Mouse (Mus musculus): Measurements from ENCODE around the gene Gm19345. TPM values are rescaled to one million over a fixed set of nuclear protein-coding genes. Genes with fewer than 3 reads are reported as not detected.
A peak's percentile ranks its signal among the peaks of the same experiment; 100 is the strongest.

Gene Gm19345
- total RNA-seq (2021), result 10 to 100 TPM; 14.8 to 15.9 TPM

DNA sequence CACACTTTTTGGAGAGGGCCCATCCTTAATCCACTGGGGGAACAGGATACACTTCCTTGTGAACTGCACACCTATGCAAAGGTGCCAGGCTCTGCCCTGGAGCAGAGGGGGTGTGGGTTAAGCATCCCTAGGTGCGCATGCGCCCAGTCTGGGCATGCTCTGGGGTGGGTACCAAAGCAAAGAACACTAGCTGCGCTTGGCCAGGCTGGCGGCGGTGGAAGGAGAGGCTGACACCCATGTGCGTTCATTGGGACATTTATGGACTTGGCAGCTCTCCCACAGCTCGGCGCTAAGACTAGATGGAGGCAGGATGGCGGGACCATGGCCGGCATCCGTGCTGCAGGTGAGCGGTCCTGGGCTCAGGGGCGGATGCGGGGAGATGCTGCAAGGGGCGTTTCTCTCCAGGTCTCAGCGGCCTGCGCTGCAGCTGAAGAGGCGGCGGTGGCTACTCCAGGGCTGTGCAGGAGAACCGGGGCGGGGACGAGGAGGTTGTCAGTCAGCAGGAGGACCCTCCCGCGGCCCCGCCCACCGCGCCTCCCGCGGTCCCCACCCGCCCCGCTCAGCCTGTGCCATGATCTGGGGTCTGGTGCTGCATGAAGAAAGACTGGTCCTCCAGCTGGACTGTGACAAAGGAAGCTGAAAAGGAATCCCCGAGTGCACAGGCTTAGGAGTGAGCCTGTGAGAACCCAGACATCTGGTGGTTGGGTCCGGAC, at the start of gene Gm19345:
TSS of gene Gm19345 (plus strand) at position 146 of the 713 bp plus-strand sequence.
- intact Hi-C loops (cut with DNase I), result no loop called here

DNA sequence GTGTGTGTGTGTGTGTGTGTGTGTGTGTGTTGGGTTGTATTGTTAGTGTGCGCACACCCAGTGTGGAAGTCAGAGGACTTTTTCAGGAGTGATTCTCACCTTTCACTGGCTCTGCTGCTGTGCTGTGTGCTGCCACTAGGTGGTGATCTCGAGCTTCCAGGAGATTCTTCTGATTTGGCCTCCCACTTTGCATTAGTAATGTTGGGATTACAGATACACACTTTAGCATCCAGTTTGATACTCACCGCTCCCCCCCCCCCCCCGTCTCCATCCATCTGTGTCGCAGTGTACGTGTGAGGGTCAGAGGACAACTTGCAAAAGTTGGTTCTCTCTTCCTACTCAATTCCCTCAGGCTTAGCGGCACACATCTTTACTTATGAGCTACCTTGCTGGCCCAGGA, 48.8 kb upstream of the Gm19345 start:
- DNase-seq, result peak; percentile 50
- intact Hi-C loops (cut with DNase I), result no loop called here

More for the DNA sequence above, at the start of gene Gm19345:
- peak; percentile 17 for DNase-seq

DNA sequence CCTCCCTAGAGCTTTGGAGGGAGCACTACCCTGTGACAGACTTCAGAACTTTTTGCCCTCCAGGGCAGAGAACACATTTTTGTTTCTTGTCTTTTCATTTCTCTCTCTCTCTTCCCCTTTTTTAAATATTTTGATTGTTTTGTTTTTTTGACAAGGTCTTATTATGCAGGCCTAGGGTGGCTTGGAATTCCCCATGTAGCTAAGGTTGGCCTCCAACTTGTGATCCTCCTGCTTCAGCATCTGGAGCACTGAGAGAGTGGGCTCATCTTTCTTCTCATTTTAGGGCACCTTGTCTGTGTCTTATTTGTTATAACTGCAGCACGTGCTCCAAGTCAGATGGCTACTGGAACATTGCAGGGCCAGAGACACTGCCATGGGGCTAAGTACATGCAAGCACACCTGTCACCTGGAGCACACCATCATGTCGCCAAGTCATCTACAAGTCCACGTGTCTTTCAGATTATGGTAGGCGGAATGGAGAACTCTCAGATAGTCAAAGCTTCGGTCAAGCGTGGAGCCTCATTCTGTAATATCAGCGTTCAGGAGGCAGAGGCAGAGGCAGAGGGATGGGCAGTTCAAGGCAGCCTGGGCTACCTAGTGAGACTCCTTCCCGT, 45.3 kb upstream of the Gm19345 start:
- DNase-seq, result no peak
- intact Hi-C loops (cut with DNase I), result no loop called here

DNA sequence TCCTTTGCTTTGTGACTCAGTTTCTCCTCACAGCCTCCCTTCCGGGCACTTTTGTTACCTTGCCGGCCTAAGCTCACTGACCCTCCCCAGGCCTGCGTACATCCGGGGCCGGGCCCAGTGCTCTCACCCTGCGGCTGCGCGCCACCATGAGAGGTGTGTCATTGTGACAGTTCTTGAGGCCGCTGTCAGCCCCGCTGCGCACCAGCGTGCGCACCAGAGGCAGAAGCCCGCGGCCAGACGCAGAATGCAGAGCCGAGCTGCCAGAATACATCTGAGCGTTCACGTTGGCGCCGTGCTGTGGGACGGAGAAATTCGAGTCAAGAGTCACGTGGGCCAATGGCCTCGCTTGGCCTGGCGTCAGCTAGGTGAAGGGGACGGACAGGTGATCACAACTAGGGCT, 42.4 kb upstream of the Gm19345 start:
- DNase-seq, result no peak
- intact Hi-C loops (cut with DNase I), result no loop called here

DNA sequence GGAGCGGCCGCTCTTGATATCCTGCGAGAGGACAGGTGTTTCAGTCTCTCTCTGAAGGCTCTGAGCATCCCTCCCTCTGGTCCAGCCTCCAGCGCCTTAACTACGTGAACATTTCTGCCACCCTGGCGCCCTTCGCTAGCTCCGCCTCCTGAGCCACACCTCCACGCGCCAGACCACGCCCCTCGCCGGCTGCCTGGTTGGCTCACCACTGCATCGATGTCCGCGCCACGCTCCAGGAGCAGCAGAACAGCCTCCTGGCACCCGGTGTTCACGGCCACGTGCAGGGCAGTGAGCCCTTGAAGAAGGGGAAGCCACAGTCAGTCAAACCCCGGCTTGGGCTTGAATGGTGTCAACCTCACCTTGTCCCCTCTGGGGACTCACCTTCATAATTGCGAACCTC, 40.7 kb upstream of the Gm19345 start:
- intact Hi-C loops (cut with DNase I), result no loop called here
- DNase-seq, result peak; percentile 55

DNA sequence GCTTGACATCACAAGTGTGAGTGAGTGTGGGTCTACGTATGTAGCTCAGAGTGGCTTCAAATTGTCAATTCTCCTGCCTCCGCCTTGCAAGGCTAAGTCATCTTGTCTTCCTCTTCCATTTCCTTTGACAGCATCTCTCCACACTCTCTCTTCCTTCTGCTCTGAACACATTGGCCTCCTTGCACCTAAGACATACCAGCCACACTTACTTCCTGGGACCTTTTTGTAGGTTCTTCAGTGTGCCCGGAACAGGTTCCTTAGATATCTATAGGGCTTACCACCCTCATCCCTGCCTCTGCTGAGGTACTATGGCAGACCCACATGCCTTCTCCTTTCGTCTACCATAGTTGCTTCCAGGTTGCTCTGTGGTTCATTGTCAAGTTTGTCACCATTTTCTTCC, 38.6 kb upstream of the Gm19345 start:
- DNase-seq, result no peak
- intact Hi-C loops (cut with DNase I), result no loop called here

DNA sequence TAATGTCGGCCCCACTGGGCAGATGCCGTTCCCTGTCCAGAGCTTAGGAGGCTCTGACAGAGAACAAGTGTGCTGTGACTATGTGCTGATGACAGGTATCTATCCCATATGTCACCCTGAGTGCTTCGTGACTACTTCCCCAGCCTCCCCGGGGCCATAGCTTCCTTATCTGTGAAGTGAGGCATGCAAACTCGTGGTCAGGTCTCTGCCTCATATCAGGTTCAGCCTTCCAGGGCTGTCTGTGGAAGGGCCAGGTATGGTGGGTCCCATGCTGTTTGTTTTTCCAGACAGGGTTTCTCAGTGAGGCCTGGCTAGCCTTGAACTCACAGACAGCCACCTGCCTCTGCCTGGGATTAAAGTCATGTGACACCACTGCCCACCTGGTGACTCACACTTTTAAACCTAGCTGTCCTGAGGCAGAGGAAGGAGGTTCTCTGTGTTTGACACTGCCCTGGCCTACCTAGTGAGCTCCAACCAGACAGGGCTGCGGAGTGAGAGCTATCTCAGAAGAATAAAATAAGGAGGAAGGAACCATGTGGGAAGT, 38.2 kb upstream of the Gm19345 start:
- intact Hi-C loops (cut with DNase I), result no loop called here
- no peak for DNase-seq

DNA sequence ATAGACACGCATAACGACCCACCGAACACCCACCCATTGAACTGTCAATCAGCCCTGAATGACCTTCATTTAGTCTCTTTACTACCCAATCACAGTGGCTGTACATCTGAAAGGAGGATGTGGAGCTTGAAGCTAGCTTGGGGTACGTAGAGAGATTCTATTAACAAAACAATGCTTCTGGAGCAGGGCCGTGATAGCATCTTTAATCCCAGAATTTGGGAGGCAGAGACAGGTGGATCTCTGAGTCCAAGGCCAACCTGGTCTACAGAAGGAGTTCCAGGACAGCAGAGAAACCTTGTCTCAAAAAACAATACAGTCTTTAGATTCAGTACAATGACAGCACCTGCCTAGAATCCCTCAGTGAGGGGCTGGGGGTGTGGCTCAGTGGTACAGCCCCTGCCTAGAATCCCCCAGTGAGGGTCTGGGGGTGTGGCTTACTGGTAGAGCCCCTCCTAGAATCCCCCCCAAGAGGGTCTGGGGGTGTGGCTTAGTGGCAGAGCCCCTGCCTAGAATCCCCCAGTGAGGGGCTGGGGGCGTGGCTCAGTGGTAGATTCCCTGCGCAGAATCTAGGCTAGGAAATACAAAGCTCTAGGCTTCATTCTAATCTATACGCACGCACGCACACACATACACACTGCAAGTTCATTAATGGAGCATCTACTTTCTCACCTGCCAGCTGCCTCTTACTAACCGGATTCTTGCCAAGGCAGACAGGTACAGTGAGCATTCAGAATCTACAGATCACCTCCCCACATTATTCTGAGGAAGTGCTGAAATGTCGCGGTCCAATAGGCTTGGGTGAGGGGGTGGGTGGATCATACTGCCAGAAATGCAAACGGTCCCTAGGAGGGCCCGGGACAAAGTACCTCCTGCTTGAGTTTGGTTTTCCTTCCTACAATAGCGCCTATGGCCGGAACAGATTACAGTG, 36.2 kb upstream of the Gm19345 start:
- intact Hi-C loops (cut with DNase I), result no loop called here
- no peak for DNase-seq

DNA sequence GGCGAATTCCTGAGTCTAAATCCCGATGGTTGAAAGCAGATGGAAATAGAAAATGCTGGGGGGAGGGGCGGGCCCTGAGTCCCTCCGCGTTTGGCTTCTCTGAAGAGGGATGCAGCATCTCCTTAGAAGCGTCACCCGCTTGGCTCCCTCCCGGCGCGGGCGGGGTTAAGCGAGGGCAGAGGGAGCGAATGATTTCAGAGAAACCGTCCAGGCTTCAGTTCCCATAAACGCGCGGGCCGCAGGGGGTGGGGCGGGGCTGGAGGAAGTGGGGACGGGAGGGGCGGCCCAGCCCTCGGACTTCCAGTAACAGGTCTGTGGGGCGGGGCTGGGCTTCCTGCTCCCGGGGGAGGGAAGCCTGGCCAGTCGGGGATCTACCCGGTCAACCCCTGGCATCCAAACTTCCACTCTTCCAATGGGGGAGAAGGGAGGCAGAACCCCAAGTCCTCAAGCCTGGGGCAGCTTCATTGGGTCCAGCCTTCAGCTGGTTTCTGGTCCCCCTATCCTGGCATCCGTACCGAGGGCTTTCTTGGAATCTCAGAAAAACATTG, 35.5 kb upstream of the Gm19345 start:
- DNase-seq, result peak; percentile 50
- intact Hi-C loops (cut with DNase I), result no loop called here

DNA sequence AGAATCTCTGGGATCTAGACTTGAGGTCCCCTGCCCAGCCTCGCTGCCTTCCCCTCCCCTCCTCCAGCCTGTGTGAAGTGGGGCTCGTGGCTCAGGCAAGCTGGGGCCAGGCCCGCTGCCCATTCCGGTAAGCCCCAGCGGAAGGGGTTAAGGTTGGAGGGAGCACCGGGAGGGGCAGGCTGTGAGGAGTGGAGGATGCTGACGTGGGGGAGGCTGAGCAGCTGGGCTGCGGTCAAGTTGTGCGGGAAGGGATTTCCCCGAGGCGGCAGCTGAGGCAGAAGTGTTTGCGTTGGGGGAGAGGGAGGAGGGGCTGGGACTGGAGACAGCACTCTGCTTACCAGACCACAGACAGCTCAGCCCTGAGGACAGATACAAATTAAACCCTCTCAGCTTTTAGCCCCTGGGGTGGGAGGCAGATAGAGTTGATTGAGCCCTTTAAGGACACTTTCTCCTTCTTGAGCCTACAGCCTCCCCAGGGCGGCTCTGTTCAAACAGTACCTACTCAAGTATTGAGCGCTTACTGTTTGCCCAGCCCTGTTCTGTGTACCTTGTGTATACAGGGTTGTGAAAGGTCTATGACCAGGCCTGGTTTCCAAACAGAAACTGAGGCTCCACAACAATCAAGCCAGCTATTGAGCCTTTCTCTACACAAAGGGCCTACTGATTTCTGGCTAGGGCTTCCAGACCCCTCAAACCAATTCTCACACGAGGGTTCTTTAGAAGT, 34.3 kb upstream of the Gm19345 start:
- DNase-seq, result no peak
- intact Hi-C loops (cut with DNase I), result no loop called here

DNA sequence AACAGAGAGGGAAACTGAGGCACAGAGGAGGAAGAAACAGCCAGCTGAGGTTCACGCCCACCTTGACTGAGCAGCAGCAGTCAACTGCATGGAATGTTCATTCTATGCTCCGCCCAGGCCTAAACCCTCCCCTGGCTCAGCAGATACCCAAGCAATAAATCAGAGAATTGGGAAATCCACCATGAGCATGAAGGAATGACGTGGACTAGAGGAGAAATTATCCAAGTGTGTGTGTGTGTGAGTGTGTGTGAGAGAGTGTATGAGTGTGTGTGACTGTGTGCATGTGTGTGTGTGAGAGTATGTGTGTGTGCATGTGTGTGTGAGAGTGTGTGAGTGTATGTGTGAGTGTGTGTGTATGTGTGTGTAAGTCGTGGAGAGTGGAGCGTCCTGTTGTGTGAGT, 33.4 kb upstream of the Gm19345 start:
- DNase-seq, result no peak
- intact Hi-C loops (cut with DNase I), result no loop called here

DNA sequence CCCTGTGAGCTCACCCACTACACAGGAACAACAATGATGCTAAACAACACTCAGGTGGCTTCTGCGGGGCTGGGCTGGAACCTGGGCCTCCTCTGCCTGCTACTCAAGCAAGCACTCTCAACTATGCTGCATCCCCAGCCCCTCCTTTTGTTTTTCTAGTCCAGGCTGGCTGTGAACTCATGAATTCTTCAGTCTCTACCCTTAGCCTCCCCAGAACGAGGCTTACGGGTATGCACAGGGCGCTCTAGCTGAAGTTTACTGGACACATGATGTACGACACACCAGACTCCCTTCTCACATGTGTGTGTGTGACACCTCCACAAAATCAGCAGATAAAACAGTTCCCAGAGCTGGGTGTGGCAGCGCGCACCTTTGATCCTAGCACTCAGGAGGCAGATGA, 32.9 kb upstream of the Gm19345 start:
- DNase-seq, result no peak
- intact Hi-C loops (cut with DNase I), result no loop called here

DNA sequence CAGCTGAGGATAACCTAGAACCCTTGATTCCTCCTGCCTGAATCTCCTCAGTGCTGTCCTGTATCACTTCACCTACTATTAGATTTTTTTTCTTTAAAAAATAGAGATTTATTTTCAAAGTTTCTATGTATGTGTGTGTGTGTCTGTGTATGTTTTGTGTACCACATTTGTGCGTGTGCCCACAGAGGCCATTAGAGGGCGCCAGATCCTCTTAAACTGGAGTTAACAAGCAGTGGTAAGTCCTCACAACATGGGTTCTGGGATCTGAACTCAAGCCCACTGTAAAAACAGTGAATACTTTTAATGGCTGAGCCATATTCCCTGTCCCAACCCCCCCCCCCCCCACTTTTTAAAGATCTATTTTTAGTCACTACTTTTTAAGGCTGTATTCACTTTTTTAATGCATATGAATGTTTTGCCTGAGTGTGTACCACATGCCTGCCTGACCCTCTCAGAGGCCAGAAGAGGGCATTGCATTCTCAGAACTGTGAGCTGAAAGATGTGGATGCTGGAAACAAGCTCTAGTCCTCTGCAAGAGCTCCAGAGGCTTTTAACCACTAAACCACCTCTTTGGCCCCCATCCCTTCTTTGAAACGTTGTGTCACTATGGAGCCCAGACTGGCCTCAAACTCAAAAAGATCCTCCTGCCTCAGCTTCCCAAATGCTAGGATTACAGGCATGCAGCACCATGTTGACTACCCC, 31.3 kb upstream of the Gm19345 start:
- no peak for DNase-seq
- intact Hi-C loops (cut with DNase I), result no loop called here

DNA sequence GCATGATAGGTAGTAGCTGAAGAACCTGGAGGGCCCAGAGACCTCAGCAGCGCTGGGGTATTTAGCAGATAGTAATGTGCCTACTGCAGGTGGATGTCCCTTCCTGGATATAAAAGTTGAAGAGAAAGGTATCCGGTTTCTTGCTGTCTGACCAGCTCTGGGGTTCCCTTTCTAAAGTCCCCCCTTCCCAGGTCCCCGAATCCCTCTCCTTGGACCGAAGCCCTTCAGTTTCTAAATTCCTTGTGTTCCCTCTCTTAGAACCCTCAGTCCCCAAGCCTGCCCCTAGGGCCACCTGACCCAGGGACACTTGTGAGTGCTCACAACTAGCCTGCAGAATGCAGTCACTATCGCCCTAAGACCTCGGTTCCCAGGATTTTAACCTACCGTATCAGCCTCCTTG, 30.2 kb upstream of the Gm19345 start:
- intact Hi-C loops (cut with DNase I), result no loop called here
- no peak for DNase-seq

DNA sequence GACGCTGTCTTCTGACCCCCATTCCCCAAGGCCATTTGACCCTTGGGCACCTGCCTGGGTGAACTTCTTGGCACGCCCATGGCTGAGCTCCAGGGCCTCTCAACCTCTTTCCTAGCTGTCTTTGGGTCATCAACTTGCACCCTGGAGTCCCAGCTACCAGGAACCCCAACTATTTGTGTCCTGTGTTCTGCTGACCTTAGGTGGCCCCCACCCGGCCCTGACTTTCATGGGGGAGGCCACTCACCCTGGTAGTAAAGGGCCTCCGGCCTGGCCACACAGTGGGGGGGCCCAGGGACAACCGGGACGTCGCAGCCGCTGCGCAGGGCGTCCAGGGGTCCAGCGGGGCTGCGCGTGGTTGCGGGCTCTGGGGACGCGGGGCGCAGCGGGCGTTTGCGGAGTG, 29.6 kb upstream of the Gm19345 start:
- intact Hi-C loops (cut with DNase I), result no loop called here
- no peak for DNase-seq

DNA sequence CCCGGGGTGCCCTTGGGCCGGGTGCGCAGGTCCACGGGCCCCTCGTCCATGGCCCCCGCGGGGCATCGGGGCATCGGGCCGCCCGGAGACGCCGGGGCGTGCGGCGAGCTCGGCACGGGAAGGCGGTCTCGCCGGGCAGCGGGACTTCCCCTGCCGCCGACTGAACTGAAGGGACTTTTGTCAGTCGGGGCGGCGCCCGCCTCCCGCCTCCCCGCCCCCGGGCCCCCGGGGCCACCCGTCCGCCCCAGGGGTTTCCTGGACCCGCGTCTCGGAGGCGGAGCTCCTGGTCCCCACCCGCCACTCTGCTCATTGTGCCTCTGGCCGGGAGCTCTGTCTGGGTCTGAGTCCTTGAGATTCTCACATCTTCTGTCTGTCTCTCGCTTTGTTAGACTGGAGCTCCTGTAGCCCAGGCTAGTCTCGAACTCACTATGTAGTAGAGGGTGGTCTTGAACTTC, 29.2 kb upstream of the Gm19345 start, which contains the start of gene Bcl3:
TSS of gene Bcl3 (minus strand) at position 167 of the 455 bp plus-strand sequence.
- no peak for DNase-seq
- intact Hi-C loops (cut with DNase I), result no loop called here

DNA sequence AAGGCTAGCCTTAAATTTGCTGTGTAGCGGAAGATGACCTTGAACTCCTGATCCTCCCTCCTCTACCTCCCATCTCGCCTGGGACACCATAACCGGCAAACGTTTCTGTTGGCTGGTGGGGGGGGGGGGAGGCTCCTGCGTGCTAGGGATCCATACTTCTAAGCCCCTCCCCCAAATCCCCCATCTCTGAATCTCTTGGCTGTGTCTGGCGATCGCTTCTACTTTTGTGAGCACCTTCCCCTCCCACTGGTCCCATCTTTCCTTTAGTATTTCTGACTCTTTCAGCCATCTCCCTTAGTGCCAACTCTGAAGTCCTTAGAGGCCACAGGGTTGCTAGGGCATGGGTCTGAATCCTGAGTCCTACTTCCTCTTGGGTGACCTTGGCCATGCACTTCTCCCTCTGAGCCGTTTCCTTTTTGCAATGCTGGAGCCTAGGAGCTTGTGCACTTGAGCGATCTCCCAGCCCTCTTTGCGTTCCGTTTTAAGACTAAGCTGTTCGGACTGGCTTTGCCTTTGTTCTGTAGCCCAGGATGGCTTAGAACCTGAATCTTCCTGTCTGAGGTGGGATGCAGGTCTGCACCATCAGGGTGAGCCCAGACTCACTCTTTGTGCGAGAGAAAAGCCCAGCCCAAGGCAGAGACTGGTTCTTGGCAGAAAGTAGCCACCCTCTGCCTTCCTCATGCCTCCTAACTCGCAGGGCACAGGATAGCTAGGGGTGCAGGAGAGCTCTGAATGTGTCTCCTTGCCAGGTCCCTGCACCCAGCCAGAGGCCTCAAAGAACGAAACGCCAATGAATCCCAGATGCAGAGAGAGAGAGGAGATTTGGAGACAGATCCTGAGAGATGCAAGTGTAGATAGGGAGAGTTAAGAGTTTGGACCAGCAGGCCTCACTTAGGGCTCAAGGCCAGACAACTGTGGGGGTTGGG, 28.3 kb upstream of the Gm19345 start:
- no peak for DNase-seq
- intact Hi-C loops (cut with DNase I), result no loop called here

DNA sequence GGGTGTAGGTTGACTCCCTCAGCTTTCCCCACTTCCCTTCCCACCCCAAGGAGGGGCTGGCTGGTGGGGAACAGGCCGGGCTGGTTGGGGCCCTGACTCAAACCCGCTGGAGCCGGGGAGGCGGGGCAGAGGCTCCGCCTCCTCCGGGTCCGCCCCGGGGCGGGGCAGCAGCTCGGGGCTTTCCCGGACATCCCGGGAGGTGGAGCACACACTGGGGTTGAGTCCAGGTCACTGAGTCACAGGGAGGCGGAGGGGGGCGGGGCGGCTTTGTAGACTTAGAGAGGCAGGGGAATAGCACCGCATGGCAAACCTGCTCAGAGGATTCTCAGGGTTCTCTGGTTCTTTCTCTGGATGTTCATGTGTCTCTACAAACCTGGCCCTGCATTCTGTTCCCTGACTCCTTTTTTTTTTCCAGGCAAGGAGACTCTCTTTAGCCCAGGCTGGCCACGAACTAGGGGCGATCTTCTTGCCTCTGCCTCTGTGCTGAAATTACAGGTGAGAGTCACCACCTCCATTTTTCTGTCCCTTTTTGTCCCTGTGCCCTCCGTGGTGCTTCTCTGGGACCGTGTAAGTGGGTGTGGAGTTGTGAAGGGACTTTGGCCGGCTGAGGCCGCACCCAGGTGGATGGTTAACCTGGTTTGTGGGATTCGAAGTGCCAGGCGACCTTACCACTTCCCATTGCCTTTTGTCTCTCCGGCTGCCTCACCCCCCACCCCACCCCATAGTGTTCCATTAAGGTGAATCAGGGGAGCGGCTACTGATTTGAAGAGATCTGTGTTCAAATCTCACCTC, 27.4 kb upstream of the Gm19345 start:
- intact Hi-C loops (cut with DNase I), result no loop called here
- peak; percentile 29 for DNase-seq
